ENCODE assay signal across 27 mouse cellular contexts in genomic region chr9:97476456-97476855, GRCm38 (mm10).
DNase-seq lines count a peak whose midpoint lies in the region; ATAC-seq and TF ChIP-seq lines count a peak whose summit lies in the region.
"Had no signal": no experiment of that assay in that cellular context is flagged by ENCODE, and none has a peak within 500 bp of the region (broad histone marks: within the 10 kb centered on the region; RNA-seq: fewer than 3 reads in every experiment).

No protein-coding gene starts in this region.

- H3K4me3 ChIP-seq in hindbrain, embryonic 12.5 days, result no peak overlapping the region
- H3K4me3 ChIP-seq in hindbrain, postnatal 0 days (ENCODE audit: low read length), result no peak overlapping the region
- no peak overlapping the region for H3K4me3 ChIP-seq in hindbrain, embryonic 16.5 days (ENCODE audit: low read length)
- H3K4me3 ChIP-seq in hindbrain, embryonic 14.5 days (replicated peaks; ENCODE audit: low read length), result no peak overlapping the region
- no peak overlapping the region for H3K4me3 ChIP-seq in neural tube, embryonic 13.5 days
- no peak overlapping the region for H3K4me3 ChIP-seq in neural tube, embryonic 15.5 days (replicated peaks)
- H3K4me3 ChIP-seq in intestine, embryonic 15.5 days (replicated peaks), result no peak overlapping the region
- H3K4me3 ChIP-seq: embryonic facial prominence, embryonic 10.5 days; embryonic facial prominence, embryonic 13.5 days; erythroblast, embryonic 14.5 days; forebrain, embryonic 12.5 days; forebrain, embryonic 15.5 days; heart, adult 2 months; heart, embryonic 10.5 days had no signal

- no peak for DNase-seq in hindbrain, postnatal 0 days (ENCODE audit: low spot score)
- no peak for DNase-seq in hindbrain, embryonic 14.5 days (ENCODE audit: low spot score)
- DNase-seq: adrenal gland, adult 8-10 months; adrenal gland, postnatal 25 days; B cell, adult 2 months; cerebellum, adult 11-12 months; cerebellum, adult 8-10 months; cerebellum, postnatal 10 days; cerebellum, postnatal 36 days; embryo, embryonic 11 days; gastrocnemius, postnatal 25 days; heart, adult 2 months had no signal

- no peaks in the 10 kb centered on the region for H3K9me3 ChIP-seq in hindbrain, embryonic 12.5 days (replicated peaks)
- H3K9me3 ChIP-seq in hindbrain, postnatal 0 days (ENCODE audit: low read length), result no peaks in the 10 kb centered on the region
- H3K9me3 ChIP-seq in hindbrain, embryonic 16.5 days (ENCODE audit: control insufficient read depth, low read length), result no peaks in the 10 kb centered on the region
- no peaks in the 10 kb centered on the region for H3K9me3 ChIP-seq in hindbrain, embryonic 14.5 days (ENCODE audit: control insufficient read depth, low read length)
- no peaks in the 10 kb centered on the region for H3K9me3 ChIP-seq in neural tube, embryonic 13.5 days
- H3K9me3 ChIP-seq in neural tube, embryonic 15.5 days (replicated peaks), result no peaks in the 10 kb centered on the region
- no peaks in the 10 kb centered on the region for H3K9me3 ChIP-seq in intestine, embryonic 15.5 days
- H3K9me3 ChIP-seq: embryonic facial prominence, embryonic 10.5 days; embryonic facial prominence, embryonic 13.5 days; forebrain, embryonic 12.5 days; forebrain, embryonic 15.5 days; heart, embryonic 10.5 days had no signal

- H3K4me2 ChIP-seq in hindbrain, embryonic 12.5 days (replicated peaks), result no peak overlapping the region
- no peak overlapping the region for H3K4me2 ChIP-seq in hindbrain, postnatal 0 days (ENCODE audit: low read depth, low read length)
- no peak overlapping the region for H3K4me2 ChIP-seq in hindbrain, embryonic 16.5 days (ENCODE audit: low read length)
- H3K4me2 ChIP-seq in hindbrain, embryonic 14.5 days (replicated peaks), result no peak overlapping the region
- H3K4me2 ChIP-seq in neural tube, embryonic 13.5 days, result no peak overlapping the region
- no peak overlapping the region for H3K4me2 ChIP-seq in neural tube, embryonic 15.5 days
- no peak overlapping the region for H3K4me2 ChIP-seq in intestine, embryonic 15.5 days (replicated peaks)
- H3K4me2 ChIP-seq: embryonic facial prominence, embryonic 13.5 days; forebrain, embryonic 12.5 days; forebrain, embryonic 15.5 days had no signal

- no peak for ATAC-seq in hindbrain, embryonic 12.5 days (ENCODE audit: low FRiP score)
- ATAC-seq in hindbrain, postnatal 0 days, result no peak
- ATAC-seq in hindbrain, embryonic 16.5 days, result peak; percentile 58; the same call in 1 of the 2 replicates
- no peak for ATAC-seq in hindbrain, embryonic 14.5 days (ENCODE audit: low FRiP score)
- no peak for ATAC-seq in neural tube, embryonic 13.5 days (ENCODE audit: low read depth)
- ATAC-seq in neural tube, embryonic 15.5 days (ENCODE audit: low FRiP score), result no peak
- no peak for ATAC-seq in intestine, embryonic 15.5 days
- ATAC-seq: activated CD4-positive, CD25-positive, alpha-beta regulatory T cell, adult 4 months; forebrain, embryonic 15.5 days; inflammation-experienced regulatory T-cells, adult 6 months; intestine, postnatal 0 days had no signal

- H3K27me3 ChIP-seq in hindbrain, embryonic 12.5 days, result no peaks in the 10 kb centered on the region
- no peaks in the 10 kb centered on the region for H3K27me3 ChIP-seq in hindbrain, postnatal 0 days (ENCODE audit: insufficient read depth, low read length)
- no peaks in the 10 kb centered on the region for H3K27me3 ChIP-seq in hindbrain, embryonic 16.5 days (replicated peaks; ENCODE audit: control insufficient read depth, insufficient read depth, low read length)
- no peaks in the 10 kb centered on the region for H3K27me3 ChIP-seq in hindbrain, embryonic 14.5 days (ENCODE audit: control insufficient read depth, insufficient read depth, low read length)
- no peaks in the 10 kb centered on the region for H3K27me3 ChIP-seq in neural tube, embryonic 13.5 days
- H3K27me3 ChIP-seq in neural tube, embryonic 15.5 days (replicated peaks), result no peaks in the 10 kb centered on the region
- no peaks in the 10 kb centered on the region for H3K27me3 ChIP-seq in intestine, embryonic 15.5 days (replicated peaks)
- H3K27me3 ChIP-seq: CH12.LX; embryonic facial prominence, embryonic 13.5 days; forebrain, embryonic 12.5 days; forebrain, embryonic 15.5 days had no signal

- H3K36me3 ChIP-seq in hindbrain, embryonic 12.5 days, result no peaks in the 10 kb centered on the region
- H3K36me3 ChIP-seq in hindbrain, postnatal 0 days (ENCODE audit: insufficient read depth, low read length), result no peaks in the 10 kb centered on the region
- no peaks in the 10 kb centered on the region for H3K36me3 ChIP-seq in hindbrain, embryonic 16.5 days (ENCODE audit: control insufficient read depth, insufficient read depth, low read length)
- H3K36me3 ChIP-seq in hindbrain, embryonic 14.5 days (replicated peaks; ENCODE audit: control insufficient read depth, insufficient read depth), result no peaks in the 10 kb centered on the region
- H3K36me3 ChIP-seq in neural tube, embryonic 13.5 days, result no peaks in the 10 kb centered on the region
- H3K36me3 ChIP-seq in neural tube, embryonic 15.5 days, result no peaks in the 10 kb centered on the region
- no peaks in the 10 kb centered on the region for H3K36me3 ChIP-seq in intestine, embryonic 15.5 days
- H3K36me3 ChIP-seq: embryonic facial prominence, embryonic 10.5 days; embryonic facial prominence, embryonic 13.5 days; forebrain, embryonic 12.5 days; forebrain, embryonic 15.5 days; heart, embryonic 10.5 days had no signal

- 76% methylated on average over 3 of the region's 3 CpGs for WGBS in hindbrain, embryonic 12.5 days
- 84% methylated on average over 3 of the region's 3 CpGs for WGBS in hindbrain, postnatal 0 days
- 83% methylated on average over 3 of the region's 3 CpGs for WGBS in hindbrain, embryonic 16.5 days
- 71% methylated on average over 3 of the region's 3 CpGs for WGBS in hindbrain, embryonic 14.5 days
- WGBS in neural tube, embryonic 13.5 days, result 82% methylated on average over 3 of the region's 3 CpGs
- 81% methylated on average over 3 of the region's 3 CpGs for WGBS in neural tube, embryonic 15.5 days
- WGBS in intestine, embryonic 15.5 days, result 88% methylated on average over 3 of the region's 3 CpGs

- H3K4me1 ChIP-seq in hindbrain, embryonic 12.5 days, result 0 out of 2 replicates have a peak, but pooled peaks cover 2% of the 10 kb centered on the region
- no peaks in the 10 kb centered on the region for H3K4me1 ChIP-seq in hindbrain, postnatal 0 days (ENCODE audit: insufficient read depth, low read length)
- no peaks in the 10 kb centered on the region for H3K4me1 ChIP-seq in hindbrain, embryonic 16.5 days (ENCODE audit: control insufficient read depth, insufficient read depth, low read depth, low read length)
- no peaks in the 10 kb centered on the region for H3K4me1 ChIP-seq in hindbrain, embryonic 14.5 days (replicated peaks; ENCODE audit: control insufficient read depth, insufficient read depth, low read length)
- peaks cover 16% of the 10 kb centered on the region for H3K4me1 ChIP-seq in neural tube, embryonic 13.5 days (replicated peaks)
- H3K4me1 ChIP-seq in neural tube, embryonic 15.5 days, result peaks cover 14% of the 10 kb centered on the region
- H3K4me1 ChIP-seq in intestine, embryonic 15.5 days (replicated peaks), result no peaks in the 10 kb centered on the region
- H3K4me1 ChIP-seq: heart, embryonic 10.5 days had no signal

- no peak for TF ChIP-seq CTCF in hindbrain, postnatal 0 days (IDR thresholded peaks at IDR 0.05; ENCODE audit: low read depth)

- H3K9ac ChIP-seq in hindbrain, embryonic 12.5 days, result no peak overlapping the region
- H3K9ac ChIP-seq in hindbrain, postnatal 0 days (replicated peaks; ENCODE audit: low read length), result no peak overlapping the region
- no peak overlapping the region for H3K9ac ChIP-seq in hindbrain, embryonic 16.5 days (ENCODE audit: low read depth, low read length)
- no peak overlapping the region for H3K9ac ChIP-seq in hindbrain, embryonic 14.5 days
- H3K9ac ChIP-seq in neural tube, embryonic 13.5 days, result no peak overlapping the region
- H3K9ac ChIP-seq in neural tube, embryonic 15.5 days (replicated peaks), result no peak overlapping the region
- H3K9ac ChIP-seq in intestine, embryonic 15.5 days, result no peak overlapping the region
- H3K9ac ChIP-seq: embryonic facial prominence, embryonic 13.5 days; forebrain, embryonic 12.5 days; forebrain, embryonic 15.5 days had no signal

- 0 out of 2 replicates have a peak overlapping the region, but pooled peaks have one; percentile 36 for H3K27ac ChIP-seq in hindbrain, embryonic 12.5 days
- H3K27ac ChIP-seq in hindbrain, postnatal 0 days, result no peak overlapping the region
- no peak overlapping the region for H3K27ac ChIP-seq in hindbrain, embryonic 16.5 days (ENCODE audit: low read depth, low read length)
- no peak overlapping the region for H3K27ac ChIP-seq in hindbrain, embryonic 14.5 days
- H3K27ac ChIP-seq in neural tube, embryonic 13.5 days (replicated peaks), result peak overlapping the region; percentile 52; the same call in 1 of the 2 replicates
- H3K27ac ChIP-seq in neural tube, embryonic 15.5 days (replicated peaks), result no peak overlapping the region
- no peak overlapping the region for H3K27ac ChIP-seq in intestine, embryonic 15.5 days
- H3K27ac ChIP-seq: embryonic facial prominence, embryonic 10.5 days; embryonic facial prominence, embryonic 13.5 days; forebrain, embryonic 12.5 days; forebrain, embryonic 15.5 days; heart, adult 2 months; heart, embryonic 10.5 days had no signal

Comparison
In these comparisons a context has a peak if more than half of its experiments do, and no peak if none do; other contexts are left out.
1. H3K27ac ChIP-seq: peak in hindbrain, embryonic 12.5 days (single experiment) and neural tube, embryonic 13.5 days (single experiment); none in hindbrain, postnatal 0 days (single experiment), hindbrain, embryonic 16.5 days (single experiment), hindbrain, embryonic 14.5 days (single experiment), neural tube, embryonic 15.5 days (single experiment) and intestine, embryonic 15.5 days (single experiment).